Mouse (Mus musculus) midbrain, embryonic 15.5 days (tissue): ENCODE data around the gene Exph5. TPM values are rescaled to one million over a fixed set of nuclear protein-coding genes. Genes with fewer than 3 reads are reported as not detected.

Source experiments
- ATAC-seq: fragments of 200-750 bp; cut with Nextera tagmentation; replicated peaks from 2 replicates; pipeline ENCODE4 v1.8.0; 2017; ENCODE audit warnings: moderate TSS enrichment
- H3K27ac ChIP-seq: fragments of 300-500 bp; sonication (generic); 2 replicates; pipeline ENCODE4 v1.5.1; 2015; ENCODE audit warnings: mild to moderate bottlenecking, inconsistent platforms
- H3K27me3 ChIP-seq: fragments of 300-500 bp; sonication (generic); replicated peaks from 2 replicates; pipeline ENCODE4 v1.6.1; 2015; ENCODE audit warnings: inconsistent platforms
- H3K36me3 ChIP-seq: fragments of 300-500 bp; sonication (generic); replicated peaks from 2 replicates; pipeline ENCODE4 v1.6.1; 2015; ENCODE audit warnings: inconsistent platforms
- H3K4me1 ChIP-seq: fragments of 300-500 bp; sonication (generic); 2 replicates; pipeline ENCODE4 v1.6.1; 2015; ENCODE audit warnings: inconsistent platforms
- H3K4me2 ChIP-seq: fragments of 300-500 bp; sonication (generic); 2 replicates; pipeline ENCODE4 v1.6.1; 2015; ENCODE audit warnings: inconsistent platforms, mild to moderate bottlenecking, moderate library complexity
- H3K4me3 ChIP-seq: fragments of 300-500 bp; sonication (generic); 2 replicates; pipeline ENCODE4 v1.5.1; 2015; ENCODE audit warnings: mild to moderate bottlenecking, inconsistent platforms
- H3K9ac ChIP-seq: fragments of 300-500 bp; sonication (generic); 2 replicates; pipeline ENCODE4 v1.6.1; 2015; ENCODE audit warnings: mild to moderate bottlenecking, inconsistent platforms
- H3K9me3 ChIP-seq: fragments of 300-500 bp; sonication (generic); 2 replicates; pipeline ENCODE4 v1.6.1; 2016; ENCODE audit warnings: inconsistent platforms
- WGBS: fragments of 180-500 bp; shearing (Covaris S2); methylation state at CpG from one replicate; pipeline ENCODE4 v1.1.7; 2015; ENCODE audit warnings: mixed read lengths; 5-methylcytosine and 5-hydroxymethylcytosine counted together
- polyA plus RNA-seq: library from polyadenylated mRNA; unstranded; fragments of >200 nt; fragmentation: Nextera tagmentation; extraction: Ambion mirVana; gene quantifications from 2 replicates; pipeline ENCODE4 v1.2.1, GENCODE M21; 2015

The Exph5 gene
- polyA plus RNA-seq, 1 experiment from 2014 or later: 0.35 TPM

DNA sequence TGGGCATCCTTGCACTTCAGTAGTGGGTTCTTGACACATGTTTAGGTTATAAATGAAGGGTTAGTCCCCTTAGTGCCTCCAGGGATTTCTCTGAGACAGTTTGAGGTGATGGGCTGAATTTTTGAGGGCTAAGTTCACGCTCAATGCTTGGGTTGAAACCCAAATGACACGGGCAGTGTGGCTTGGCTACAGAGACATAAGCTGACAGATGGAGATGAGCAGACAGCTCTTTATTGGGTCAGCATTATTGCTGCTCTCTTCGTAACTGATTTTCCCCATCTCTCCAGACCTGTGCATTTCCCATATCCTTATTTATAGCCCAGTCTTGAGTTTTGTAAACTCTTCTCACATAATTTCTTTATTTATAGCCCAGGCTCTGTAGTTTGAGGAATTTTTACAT is 76.7 kb downstream of the Exph5 start:
- no peak overlapping the region for H3K9ac ChIP-seq
- H3K4me3 ChIP-seq: no peak overlapping the region
- WGBS: 86% methylated on average over 3 of the region's 3 CpGs
- no peaks in the 10 kb centered on the region for H3K4me1 ChIP-seq
- H3K27me3 ChIP-seq: no peaks in the 10 kb centered on the region
- H3K4me2 ChIP-seq: no peak overlapping the region
- no peaks in the 10 kb centered on the region for H3K9me3 ChIP-seq
- ATAC-seq: no peak
- no peak overlapping the region for H3K27ac ChIP-seq
- H3K36me3 ChIP-seq: no peaks in the 10 kb centered on the region

DNA sequence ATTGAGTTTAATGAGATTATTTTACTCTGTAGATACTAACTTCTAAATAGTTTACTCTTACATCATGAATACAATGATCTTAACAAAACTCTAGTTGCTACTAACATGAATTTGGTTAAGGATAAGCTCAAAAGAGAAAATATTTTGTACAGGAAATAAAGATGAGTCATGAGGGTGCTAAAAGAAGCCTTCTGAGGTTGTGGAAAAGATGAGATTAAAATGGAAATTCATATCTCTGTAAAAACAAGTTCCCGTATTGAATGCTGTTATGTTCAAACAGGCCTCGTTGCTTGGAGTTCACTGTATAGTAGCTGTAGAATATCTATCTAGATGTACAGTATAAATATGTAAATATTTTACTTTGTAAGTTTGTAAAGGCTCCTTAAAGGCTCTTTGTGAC is 79.1 kb downstream of the Exph5 start:
- no peaks in the 10 kb centered on the region for H3K36me3 ChIP-seq
- no peak overlapping the region for H3K27ac ChIP-seq
- H3K9me3 ChIP-seq: no peaks in the 10 kb centered on the region
- 0 out of 2 replicates have a peak, but pooled peaks cover 3% of the 10 kb centered on the region for H3K4me1 ChIP-seq
- H3K4me2 ChIP-seq: no peak overlapping the region
- no peak overlapping the region for H3K4me3 ChIP-seq
- no peak overlapping the region for H3K9ac ChIP-seq
- H3K27me3 ChIP-seq: 0 out of 2 replicates have a peak, but pooled peaks cover 1% of the 10 kb centered on the region
- no peak for ATAC-seq
- 89% methylated on average over 2 of the region's 2 CpGs for WGBS

DNA sequence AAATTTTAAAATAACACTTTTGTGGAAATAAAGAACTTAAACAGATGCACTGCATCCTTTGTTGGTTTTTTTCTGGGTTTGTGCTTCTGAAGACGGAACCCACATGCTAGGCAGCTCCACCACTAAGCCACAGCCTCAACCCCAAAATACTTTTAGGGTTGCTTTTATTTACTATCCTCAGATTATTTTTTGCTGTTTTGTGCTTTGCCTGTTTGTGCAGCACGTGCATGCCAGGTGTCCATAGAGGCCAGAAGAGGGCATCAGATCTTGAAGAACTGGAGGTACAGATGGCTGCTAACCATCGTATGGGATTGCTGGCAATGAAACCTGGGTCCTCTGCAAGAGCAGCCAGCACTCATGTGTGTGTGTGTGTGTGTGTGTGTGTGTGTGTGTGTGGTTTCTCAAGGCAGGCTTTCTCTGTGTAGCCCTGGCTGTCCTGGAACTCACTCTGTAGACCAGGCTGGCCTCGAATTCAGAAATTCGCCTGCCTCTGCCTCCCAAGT is 79.7 kb downstream of the Exph5 start:
- Histone ChIP-seq H3K9ac (no peak overlapping the region), H3K4me1 (0 out of 2 replicates have a peak, but pooled peaks cover 3% of the 10 kb centered on the region), H3K4me2 (no peak overlapping the region), H3K9me3 (no peaks in the 10 kb centered on the region), H3K4me3 (no peak overlapping the region), H3K27ac (no peak overlapping the region), H3K36me3 (no peaks in the 10 kb centered on the region), H3K27me3 (0 out of 2 replicates have a peak, but pooled peaks cover 3% of the 10 kb centered on the region)
- ATAC-seq: no peak
- WGBS: 83% methylated on average over 5 of the region's 5 CpGs

DNA sequence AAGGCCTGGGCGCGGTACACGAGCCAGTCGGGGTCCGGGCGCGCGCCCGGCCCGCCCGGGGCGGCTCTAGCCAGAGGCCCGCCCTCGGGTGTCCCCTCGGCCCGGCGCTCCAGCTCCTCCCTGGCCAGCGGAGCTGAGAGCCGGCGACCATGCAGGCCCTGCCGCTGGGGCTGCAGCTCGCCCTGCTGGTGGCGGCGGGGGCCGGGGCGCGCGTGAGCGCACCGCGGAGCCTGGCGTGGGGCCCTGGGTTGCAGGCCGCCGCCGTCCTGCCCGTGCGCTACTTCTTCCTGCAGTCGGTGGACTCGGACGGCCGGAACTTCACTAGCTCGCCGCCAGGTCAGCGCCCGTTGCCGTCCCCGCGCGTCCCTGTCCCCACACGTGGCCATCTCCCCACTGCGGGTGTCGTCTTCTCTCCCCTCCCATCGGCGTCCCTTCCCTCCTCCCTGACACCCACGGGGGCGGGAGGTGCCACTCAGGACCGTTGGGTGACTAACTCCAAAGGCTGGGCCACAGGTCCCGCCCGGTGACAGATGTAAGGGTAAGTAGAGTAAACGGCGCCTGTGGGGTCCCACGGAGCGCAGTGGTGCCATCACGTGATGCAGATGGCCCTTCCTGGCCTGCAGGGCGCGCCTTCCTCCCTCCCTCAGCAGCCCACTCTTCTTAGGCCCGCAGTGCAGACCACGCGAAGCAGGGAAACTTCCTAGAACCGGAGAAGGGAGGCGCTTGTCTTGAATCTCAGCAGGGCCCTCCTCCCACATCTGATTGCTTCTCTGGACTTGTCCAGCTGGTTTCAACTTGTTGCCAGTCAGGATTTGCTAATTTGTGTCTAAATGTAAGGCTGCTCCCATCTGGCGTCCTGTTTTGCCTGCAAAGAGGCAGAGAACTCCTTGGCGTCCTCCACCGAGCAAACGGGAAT is 82.7 kb downstream of the Exph5 start, which contains the start of gene Kdelc2:
Kdelc2 (plus strand) TSS at position 75 of the 916 bp plus-strand sequence.
- no peaks in the 10 kb centered on the region for H3K36me3 ChIP-seq
- peak; percentile 97 for ATAC-seq
- peak within 1 kb of the TSS; percentile 76 for H3K27ac ChIP-seq
- H3K4me2 ChIP-seq: peak within 1 kb of the TSS; percentile 97
- H3K4me3 ChIP-seq: peak within 1 kb of the TSS; percentile 71
- H3K9ac ChIP-seq: peak within 1 kb of the TSS; percentile 61
- H3K4me1 ChIP-seq: 0 out of 2 replicates have a peak, but pooled peaks cover 3% of the 10 kb centered on the region
- under 1% methylated on average over 65 of the region's 75 CpGs for WGBS
- H3K27me3 ChIP-seq: 0 out of 2 replicates have a peak, but pooled peaks cover 3% of the 10 kb centered on the region
- H3K9me3 ChIP-seq: no peaks in the 10 kb centered on the region

DNA sequence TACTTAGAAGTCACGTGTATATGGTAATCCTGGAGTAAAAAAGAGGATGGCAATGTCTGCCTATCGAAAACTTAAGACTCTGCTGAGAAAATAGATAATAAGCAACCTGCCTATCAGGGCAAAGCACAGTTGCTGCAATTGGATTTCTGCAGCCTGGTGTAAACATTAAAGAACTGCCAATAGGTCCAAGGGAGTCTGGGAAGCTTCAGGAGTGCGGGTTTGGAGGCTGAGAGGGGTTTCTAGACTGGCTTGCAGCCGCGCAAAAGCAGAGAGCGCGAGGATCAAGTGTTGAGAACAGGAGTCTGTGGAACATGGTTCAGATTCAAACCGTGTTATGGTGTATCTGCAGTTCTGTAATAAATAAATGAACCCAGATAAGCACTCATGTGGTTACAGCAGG is 83.4 kb downstream of the Exph5 start:
- WGBS: 4% methylated on average over 8 of the region's 8 CpGs
- peak overlapping the region; percentile 71 for H3K4me3 ChIP-seq

DNA sequence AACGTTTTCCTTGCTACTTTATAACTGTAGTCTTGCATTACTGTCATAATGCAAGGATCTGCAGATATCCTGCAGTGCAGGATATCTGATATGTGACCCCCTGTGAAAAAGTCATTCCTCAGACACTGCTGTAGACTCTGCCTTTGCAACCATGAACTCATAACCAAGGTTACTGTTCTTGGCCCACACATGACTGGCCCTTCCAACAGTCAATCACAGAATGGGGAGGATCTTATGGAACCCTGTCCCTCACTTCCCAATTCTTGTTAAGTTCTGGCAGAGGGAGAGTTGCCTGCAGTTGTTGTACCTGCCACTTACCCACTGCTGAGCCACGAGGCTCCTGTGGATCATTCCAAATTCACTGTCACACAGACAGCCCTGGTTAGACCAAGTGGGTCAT is 86.0 kb downstream of the Exph5 start:
- no peaks in the 10 kb centered on the region for H3K9me3 ChIP-seq
- no peaks in the 10 kb centered on the region for H3K36me3 ChIP-seq
- H3K4me3 ChIP-seq: no peak overlapping the region
- 0 out of 2 replicates have a peak, but pooled peaks cover 3% of the 10 kb centered on the region for H3K4me1 ChIP-seq
- no peak overlapping the region for H3K9ac ChIP-seq
- H3K27ac ChIP-seq: no peak overlapping the region
- 0 out of 2 replicates have a peak, but pooled peaks cover 3% of the 10 kb centered on the region for H3K27me3 ChIP-seq
- 60% methylated on average over 2 of the region's 2 CpGs for WGBS
- H3K4me2 ChIP-seq: no peak overlapping the region
- no peak for ATAC-seq

More for the DNA sequence above, 83.4 kb downstream of the Exph5 start:
- H3K27ac ChIP-seq: peak overlapping the region; percentile 76
- 0 out of 2 replicates have a peak, but pooled peaks cover 3% of the 10 kb centered on the region for H3K4me1 ChIP-seq
- peak; percentile 25 for ATAC-seq
- H3K27me3 ChIP-seq: 0 out of 2 replicates have a peak, but pooled peaks cover 3% of the 10 kb centered on the region
- no peaks in the 10 kb centered on the region for H3K9me3 ChIP-seq
- peak overlapping the region; percentile 97 for H3K4me2 ChIP-seq
- 0 out of 2 replicates have a peak overlapping the region, but pooled peaks have one; percentile 1 for H3K9ac ChIP-seq
- H3K36me3 ChIP-seq: no peaks in the 10 kb centered on the region

DNA sequence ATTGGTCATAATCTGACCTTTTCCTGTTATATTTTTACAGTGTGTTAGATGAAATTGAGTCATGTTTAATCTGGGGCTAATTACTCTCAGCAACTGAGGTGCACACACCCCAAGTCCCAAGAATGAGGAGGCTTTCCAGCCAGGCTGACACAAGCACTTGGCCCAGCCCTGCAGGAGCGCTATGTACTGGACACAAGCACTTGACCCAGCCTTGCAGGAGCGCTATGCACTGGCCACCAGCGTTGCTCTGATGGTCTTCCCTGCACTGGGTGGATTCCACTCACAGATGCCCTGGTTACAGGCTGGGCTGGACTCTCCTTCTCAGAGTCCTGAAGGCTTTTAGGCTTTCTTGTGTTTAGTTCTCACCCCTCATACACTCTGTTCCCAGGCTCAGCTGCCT is 87.6 kb downstream of the Exph5 start:
- H3K4me1 ChIP-seq: 0 out of 2 replicates have a peak, but pooled peaks cover 3% of the 10 kb centered on the region
- no peaks in the 10 kb centered on the region for H3K36me3 ChIP-seq
- no peak overlapping the region for H3K4me3 ChIP-seq
- WGBS: 77% methylated on average over 3 of the region's 3 CpGs
- no peak overlapping the region for H3K4me2 ChIP-seq
- ATAC-seq: no peak
- no peak overlapping the region for H3K27ac ChIP-seq
- no peaks in the 10 kb centered on the region for H3K9me3 ChIP-seq
- no peak overlapping the region for H3K9ac ChIP-seq
- 0 out of 2 replicates have a peak, but pooled peaks cover 3% of the 10 kb centered on the region for H3K27me3 ChIP-seq

DNA sequence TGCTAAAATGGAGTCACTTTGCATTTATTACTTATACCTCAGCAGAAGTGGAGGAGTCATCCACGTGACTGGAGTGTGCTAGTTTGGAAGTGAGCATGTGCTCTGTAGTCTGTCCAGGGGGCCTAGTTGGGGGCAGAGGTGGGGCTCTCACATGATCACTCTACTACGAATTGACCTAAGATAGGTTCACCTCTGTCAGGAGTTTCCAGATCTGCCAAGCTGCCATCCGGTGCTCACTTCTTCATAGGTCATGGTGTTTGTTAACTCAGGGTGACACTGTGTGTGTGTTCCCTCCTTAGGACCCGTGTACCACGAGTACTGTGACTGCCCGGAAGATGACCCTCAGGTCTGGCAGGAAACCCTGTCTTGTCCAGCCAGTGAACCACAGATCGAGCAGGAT is 88.7 kb downstream of the Exph5 start:
- Histone ChIP-seq H3K27me3 (0 out of 2 replicates have a peak, but pooled peaks cover 3% of the 10 kb centered on the region), H3K36me3 (no peaks in the 10 kb centered on the region), H3K4me1 (no peaks in the 10 kb centered on the region), H3K4me2 (no peak overlapping the region), H3K27ac (no peak overlapping the region), H3K9ac (no peak overlapping the region), H3K4me3 (no peak overlapping the region), H3K9me3 (no peaks in the 10 kb centered on the region)
- 91% methylated on average over 7 of the region's 7 CpGs for whole genome bisulfite sequencing
- ATAC-seq: no peak

DNA sequence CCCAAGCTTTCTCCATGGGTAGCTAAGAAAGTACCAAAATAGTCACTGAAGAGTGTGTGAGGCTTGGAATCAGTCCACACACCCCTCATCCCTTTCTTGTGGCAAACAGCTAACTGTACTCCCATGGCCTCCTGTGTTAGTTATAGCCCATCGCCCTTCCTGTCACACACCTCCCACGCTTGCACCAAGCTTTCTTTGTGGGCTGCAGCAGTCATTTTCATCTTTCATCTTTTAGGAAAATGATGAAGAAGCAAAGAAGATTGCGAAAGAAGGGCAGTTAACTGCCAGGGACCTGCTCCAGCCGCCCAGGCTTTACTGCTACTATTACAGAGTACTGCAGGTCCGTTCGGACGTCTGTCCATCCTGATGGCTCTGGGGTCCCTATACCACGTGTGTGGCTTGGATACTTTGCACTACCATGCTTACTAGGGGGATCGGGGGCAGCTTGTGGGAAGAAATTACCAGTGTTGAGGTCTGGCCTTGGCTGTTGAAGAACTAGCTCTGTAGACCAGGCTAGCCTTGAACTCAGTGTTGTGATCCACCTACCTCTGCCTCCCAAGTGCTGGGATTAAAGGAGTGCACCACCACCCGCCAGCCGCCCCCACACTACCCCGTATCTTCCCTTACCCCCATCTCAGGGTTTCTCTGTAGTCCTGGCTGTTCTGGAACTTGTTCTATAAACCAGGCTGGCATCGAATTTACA is 96.4 kb downstream of the Exph5 start:
- no peak overlapping the region for H3K4me2 ChIP-seq
- H3K27me3 ChIP-seq: no peaks in the 10 kb centered on the region
- H3K4me3 ChIP-seq: no peak overlapping the region
- no peaks in the 10 kb centered on the region for H3K9me3 ChIP-seq
- ATAC-seq: no peak
- no peak overlapping the region for H3K27ac ChIP-seq
- H3K4me1 ChIP-seq: peaks cover 4% of the 10 kb centered on the region; the same call in 1 of the 2 replicates
- 83% methylated on average over 13 of the region's 13 CpGs for WGBS
- H3K9ac ChIP-seq: no peak overlapping the region
- H3K36me3 ChIP-seq: no peaks in the 10 kb centered on the region

DNA sequence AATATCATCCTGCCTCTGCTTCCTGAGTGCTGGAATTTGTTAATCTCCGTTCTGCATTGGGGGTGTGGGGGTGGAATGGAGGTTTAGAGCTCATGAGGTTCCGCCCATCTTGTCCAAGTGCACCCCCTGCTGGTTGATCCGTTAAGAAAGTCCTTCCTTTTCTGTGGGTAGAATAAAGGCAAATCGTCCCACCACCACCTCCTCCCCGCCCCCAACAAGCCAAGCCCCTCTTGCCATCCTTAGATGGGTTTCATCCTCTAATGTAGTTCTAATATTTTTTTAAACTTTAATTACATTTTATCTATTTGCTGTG is 96.9 kb downstream of the Exph5 start:
- WGBS: 10% methylated on average over 5 of the region's 5 CpGs
- no peaks in the 10 kb centered on the region for H3K9me3 ChIP-seq
- no peak overlapping the region for H3K9ac ChIP-seq
- peaks cover 4% of the 10 kb centered on the region; the same call in 1 of the 2 replicates for H3K4me1 ChIP-seq
- H3K36me3 ChIP-seq: no peaks in the 10 kb centered on the region
- ATAC-seq: no peak
- H3K27me3 ChIP-seq: no peaks in the 10 kb centered on the region
- no peak overlapping the region for H3K4me2 ChIP-seq
- H3K4me3 ChIP-seq: no peak overlapping the region
- no peak overlapping the region for H3K27ac ChIP-seq

DNA sequence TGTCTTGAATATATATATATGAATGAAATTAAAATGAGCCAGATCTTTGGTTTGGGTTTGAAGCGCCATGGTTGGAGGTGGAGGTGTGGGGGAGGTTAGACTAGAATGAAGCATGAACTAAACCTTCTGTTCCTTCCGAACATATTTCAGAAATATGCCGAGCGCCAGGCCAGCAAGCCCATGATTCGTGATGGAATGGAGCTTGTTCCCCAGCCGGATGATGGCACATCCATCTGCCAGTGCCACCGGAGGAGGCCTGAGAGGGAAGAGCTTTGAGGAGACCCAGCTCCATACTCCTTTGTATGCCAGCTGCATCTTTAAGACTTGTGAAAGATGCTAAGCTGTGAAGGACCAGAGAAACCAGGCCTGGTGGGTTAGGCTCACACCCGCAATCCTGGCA is 98.1 kb downstream of the Exph5 start:
- Histone ChIP-seq H3K4me2 (no peak overlapping the region), H3K36me3 (no peaks in the 10 kb centered on the region), H3K9ac (no peak overlapping the region), H3K4me1 (peaks cover 7% of the 10 kb centered on the region; the same call in 1 of the 2 replicates), H3K9me3 (no peaks in the 10 kb centered on the region), H3K27ac (no peak overlapping the region), H3K4me3 (no peak overlapping the region), H3K27me3 (no peaks in the 10 kb centered on the region)
- 93% methylated on average over 8 of the region's 8 CpGs for WGBS
- ATAC-seq: no peak

DNA sequence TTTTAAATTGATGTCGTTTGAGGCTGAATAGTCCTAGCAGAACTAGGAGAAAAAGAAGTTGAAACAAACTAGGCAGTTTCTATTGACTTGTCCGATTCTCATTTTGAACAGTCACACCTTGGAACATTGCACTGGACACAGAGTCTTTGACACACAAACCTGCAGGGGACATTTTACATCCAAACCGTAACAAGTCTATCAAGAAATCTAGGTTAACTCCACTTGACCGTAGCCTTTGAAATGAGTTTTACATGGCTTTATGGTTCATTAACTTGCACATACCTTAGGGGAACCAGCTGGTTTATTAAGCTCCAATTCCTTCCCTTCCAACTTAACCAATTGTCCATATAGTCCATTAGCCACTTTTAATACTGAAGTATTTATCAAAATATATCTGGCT is 99.2 kb downstream of the Exph5 start:
- Histone ChIP-seq H3K36me3 (no peaks in the 10 kb centered on the region), H3K27ac (no peak overlapping the region), H3K4me1 (peaks cover 18% of the 10 kb centered on the region), H3K9ac (no peak overlapping the region), H3K4me3 (no peak overlapping the region), H3K4me2 (no peak overlapping the region), H3K9me3 (no peaks in the 10 kb centered on the region), H3K27me3 (no peaks in the 10 kb centered on the region)
- ATAC-seq: no peak
- WGBS: 85% methylated on average over 4 of the region's 4 CpGs
